Mouse (Mus musculus): ENCODE data around the gene Hoxc13.

GRCm38 (mm10) chr15:102922012-102922362, 1.1 kb downstream of the Hoxc13 start:
- no peak for TF ChIP-seq CTCF (IDR thresholded peaks at IDR 0.05; ENCODE audit: low read depth, low read length)
- no peak for TF ChIP-seq GATA1 (IDR thresholded peaks at IDR 0.05; ENCODE audit: borderline replicate concordance, low read length)
